Mouse (Mus musculus) 416B (cell line): ENCODE measurements around the gene Kdm5c.
"Not testable (repeated sequence)": the region's sequence is repeated elsewhere in the genome, so short reads cannot be mapped to it uniquely, and the experiment has no call there.

Experiments
- DNase-seq: peaks from one replicate; pipeline ENCODE4 v3.0.0; 2011; ENCODE audit warnings: low read depth

Gene Kdm5c

GRCm38 (mm10) chrX:152287026-152287425 is 54.2 kb downstream of the Kdm5c start:
- DNase-seq, result not testable (repeated sequence)

DNA sequence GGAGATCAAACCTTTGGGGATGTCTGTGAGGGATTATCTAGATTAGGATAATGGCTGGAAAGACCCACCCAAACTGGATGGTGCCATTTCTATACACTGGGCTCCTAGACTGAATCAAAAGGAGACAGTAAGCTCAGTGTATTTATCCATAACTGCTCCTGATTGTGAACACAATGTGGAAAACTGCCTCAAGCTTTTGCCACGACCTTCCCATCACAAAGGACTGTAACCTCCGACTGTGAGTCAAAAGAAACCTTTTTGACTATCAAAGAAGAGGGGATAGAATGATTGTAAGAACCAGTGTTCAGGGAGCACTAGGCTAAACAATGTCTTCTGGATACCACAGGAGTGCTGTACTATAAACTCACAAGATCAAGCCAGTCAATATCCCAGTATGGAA is 73.4 kb downstream of the Kdm5c start:
- DNase-seq, result no peak

DNA sequence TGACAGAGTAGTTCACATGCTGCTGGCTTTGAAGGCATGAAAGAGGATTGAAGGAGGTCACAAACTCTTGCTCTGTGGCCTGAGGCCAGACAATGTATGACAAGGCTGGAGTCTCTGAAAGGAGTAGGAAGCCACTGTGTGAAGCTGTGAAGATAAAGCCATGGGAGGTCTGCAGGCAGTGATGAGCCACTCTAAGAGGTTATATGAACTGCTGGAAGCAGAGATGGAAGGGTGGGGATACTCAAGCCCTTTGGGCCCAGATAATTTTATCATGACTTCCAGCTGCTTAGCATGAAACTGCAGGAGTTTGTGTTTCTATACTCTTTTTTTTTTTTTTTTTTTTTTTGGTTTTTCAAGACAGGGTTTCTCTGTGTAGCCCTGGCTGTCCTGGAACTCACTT is 74.6 kb downstream of the Kdm5c start:
- no peak for DNase-seq

DNA sequence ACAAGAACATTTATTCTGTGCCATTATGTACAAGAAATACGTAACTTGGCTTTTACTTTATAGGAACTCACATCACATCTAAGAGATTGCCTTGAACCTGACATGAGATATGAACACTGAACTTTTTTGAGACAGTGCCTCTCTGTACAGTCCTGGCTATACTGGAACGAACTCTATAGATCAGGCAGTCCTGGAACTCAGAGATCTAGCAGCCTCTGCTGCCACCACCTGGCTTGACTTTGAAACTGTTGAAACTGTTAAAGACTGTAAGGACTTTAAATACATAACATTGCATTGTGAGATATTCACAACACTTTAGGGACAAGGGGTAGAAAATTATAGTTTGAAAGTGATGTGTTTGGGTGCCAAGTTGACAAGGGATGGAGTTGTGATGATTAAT is 75.1 kb downstream of the Kdm5c start:
- peak; percentile 48 for DNase-seq

DNA sequence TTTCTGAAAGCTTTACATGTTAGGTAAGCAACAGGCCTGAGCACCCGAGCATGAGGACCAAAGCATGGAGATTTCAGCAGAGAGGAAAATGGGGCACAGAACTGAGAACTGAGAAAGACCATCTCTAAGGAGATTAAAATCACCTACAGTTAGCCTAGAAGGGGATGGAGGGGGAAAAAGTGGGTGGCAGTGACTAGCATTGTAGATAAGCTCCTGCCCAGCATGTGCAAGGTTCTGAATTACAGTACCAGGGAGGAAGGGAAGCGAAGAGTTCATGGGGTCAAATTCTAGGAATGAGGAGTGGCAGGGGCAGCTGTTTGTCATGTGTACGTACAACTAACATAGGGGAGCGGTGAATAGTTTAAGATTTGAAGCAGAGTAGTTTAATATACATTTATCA is 87.7 kb downstream of the Kdm5c start:
- no peak for DNase-seq

- peak; percentile 66 for DNase-seq
Measured at GRCm38 (mm10) chrX:152322776-152323175, 90.0 kb downstream of the Kdm5c start.

DNA sequence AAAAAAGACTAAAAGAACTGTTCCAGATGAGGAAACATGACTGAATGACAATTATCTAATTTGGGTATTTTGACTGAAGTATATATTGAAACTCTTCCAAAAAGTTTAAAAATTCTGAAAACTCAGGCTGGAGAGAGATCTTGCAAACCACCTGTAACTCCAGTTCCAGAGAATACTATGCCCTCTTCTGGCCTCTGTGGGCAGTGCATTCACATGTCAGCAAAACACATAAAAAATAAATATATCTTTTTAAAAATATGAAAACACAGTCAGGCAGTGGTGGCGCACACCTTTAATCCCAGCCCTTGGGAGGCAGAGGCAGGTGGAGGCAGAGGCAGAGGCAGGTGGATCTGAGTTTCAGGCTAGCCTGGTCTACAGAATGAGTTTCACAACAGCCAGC is 90.8 kb downstream of the Kdm5c start:
- peak; percentile 25 for DNase-seq
